Mouse (Mus musculus) left cerebral cortex, adult 9 months (tissue): Measurements from ENCODE around the gene Mcm2.
A peak's percentile ranks its signal among the peaks of the same experiment; 100 is the strongest.

Experiments used
- DNase-seq, 2 experiments: peaks; one replicate each; pipeline ENCODE4 v3.0.0; 2022; ENCODE audit warnings: low spot score in 2 of 2

The Mcm2 gene

DNA sequence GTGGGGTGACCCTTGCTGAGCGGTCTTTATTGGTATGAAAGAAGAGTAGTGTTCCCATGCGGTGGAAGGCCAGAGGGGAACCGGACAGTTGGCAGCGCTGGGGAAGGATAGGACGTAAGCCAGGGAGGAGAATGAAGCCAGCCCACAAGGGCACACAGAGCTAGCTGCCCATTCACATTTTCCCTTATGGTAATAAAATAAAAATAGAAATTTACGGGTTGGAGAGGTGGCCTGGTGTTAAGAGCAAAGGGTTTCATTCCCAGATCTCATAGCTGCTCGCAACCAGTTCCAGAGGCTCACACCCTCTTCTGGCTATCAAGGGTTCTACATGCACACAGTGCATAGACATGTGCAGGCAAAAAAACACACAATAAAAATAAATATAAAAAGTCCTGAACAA, 48.5 kb downstream of the Mcm2 start:
- DNase-seq, result no peak

DNA sequence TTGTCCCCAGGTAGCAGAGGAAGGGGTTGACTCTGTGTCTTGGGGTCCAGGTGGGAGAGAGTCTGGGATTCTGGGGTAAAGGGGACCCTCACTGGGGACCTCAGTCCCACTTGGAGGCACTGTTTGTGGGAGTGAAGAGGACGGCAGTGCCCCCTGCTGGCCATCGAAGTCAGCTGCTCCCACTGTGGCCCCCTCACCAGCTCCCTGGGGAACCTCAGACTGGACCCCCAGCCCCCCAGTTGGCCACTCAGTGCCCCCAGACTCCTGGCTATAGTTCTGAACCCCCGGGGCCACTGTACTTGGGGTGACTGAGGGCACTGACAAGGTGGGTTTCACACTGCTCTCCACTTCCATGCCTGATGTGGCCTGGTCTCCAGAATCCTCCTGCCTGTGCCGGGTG, 49.3 kb downstream of the Mcm2 start:
- no peak for DNase-seq

DNA sequence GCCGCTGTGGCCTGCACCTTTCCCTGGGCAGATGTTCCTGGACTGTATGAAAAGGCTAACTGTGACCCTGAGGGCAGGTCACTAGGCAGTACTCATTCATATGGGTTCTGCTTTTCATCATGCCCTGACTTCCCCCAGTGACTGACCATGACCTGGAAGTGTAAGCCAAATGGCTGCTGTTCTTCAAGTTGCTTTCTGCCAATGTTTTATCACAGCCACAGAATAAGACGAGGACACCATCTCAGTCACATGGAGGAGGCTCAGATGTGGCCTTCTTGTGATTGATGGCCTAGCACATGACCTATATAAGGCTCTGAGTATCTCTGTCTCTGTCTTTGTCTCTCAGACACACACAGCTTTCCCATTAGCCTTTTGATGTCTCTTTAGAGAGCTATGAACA, 51.0 kb downstream of the Mcm2 start:
- no peak for DNase-seq

DNA sequence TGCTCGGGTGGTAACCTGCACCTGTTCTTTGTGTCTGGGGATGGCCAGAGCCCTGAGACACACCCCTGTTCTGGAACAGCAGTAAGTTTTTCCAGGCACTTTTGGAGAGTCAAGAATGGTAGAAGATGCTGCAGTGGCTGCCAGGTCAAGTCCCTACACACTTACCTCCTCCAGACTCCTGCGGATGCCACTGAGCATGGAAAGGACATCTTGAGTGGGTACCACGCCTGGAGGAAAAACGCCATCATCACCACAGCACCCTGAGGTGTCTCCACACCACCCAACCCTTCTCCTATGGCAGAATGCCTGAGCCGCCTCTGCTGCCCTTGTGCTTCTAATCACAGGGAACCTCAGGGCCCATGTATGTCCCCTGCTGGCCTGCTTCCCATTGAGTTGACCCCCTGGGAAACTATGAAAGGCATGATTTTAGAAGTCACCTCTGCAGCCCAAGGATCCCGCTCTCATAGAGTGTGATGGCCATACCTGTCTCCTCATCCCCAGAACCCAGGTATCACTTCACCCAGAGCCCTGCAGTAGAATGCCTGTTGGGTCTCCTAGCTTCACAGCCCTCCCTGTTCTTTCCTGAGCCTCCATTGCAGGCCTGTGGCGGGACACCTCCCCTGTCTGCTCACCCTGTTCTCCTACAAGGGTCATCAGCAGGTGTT, 53.5 kb downstream of the Mcm2 start:
- DNase-seq, result no peak

DNA sequence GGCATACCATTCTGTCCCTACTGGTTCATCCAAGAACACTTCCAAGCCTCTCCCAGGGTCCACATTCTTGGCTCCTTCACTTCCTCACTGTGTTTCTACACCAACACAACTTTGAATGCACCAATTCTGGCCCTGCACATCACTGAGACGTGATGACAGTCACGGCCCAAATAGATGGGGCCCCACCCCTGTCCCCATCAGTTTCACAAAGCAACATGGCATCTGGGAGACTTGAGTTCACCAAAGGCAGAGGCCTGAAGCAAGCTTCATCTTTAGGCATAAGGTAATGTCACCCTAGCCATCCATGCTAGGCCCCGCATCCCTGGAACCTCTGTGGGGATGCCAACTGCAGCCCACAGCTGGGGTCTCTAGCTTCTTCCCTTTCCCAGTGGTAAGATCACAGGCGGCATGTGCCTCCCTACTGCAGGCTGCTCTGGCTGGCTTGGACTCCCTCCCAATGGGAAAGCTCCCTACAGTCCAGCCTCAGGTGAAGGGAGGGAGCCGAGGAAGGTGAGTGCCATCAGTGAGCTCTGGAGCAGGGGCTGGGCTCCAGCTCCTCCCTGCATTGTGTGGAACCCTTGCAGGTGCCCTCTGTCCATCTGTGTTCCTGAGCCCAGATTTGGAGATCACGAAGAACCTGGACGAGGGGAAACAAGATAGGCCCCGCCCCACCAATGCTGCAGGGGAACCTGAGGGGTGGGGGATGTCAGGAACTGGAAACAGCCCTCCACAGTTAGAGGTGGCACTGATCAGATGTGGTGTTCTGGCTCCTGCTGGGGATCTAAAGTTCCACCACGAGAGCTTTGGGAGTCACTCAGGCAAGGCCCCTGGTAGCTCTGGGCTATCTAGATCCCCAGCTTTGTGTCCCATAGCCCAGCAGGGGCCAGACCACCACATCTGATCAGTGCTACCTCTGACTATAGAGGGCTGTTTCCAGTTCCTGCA, 54.5 kb downstream of the Mcm2 start:
- no peak for DNase-seq

DNA sequence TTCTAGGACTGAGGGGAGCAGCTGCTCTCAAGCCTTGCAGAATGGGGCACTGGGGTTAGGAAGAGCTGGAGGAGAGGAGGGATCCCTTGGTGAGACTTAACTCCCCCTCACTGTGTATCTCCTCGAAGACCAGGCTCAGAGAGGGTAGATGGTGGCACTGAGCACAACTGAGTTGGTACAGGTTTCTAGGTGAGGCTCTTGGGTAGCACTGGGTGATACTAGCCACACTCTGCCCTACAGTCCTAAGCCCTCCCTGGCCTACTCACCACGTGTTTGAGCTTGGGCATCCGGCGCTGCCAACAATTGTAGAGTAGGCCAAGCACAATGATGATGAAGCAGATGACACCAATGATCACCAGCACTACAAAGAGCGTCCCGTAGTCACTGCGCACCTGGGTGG, 55.3 kb downstream of the Mcm2 start:
- DNase-seq, result no peak

DNA sequence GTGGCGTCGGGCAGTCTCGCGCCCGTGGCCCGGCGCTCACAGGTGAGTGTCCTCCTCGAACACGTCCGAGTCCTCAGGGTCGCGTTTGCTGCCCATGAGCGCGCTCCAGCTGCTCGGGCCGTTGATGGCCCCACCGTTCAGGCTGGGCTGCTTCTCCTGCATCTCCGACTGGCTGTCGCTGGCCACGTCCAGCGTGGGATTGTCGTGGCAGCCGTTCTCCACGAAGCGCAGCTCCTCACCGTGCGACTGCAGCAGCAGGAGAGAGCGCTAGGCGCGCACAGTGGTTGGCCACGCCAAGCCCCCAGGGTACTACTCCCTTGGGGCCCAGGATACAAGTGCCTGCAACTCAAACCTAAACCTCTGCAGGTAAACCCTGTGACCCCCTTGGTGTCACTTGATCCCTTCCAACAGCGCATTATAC, 55.8 kb downstream of the Mcm2 start:
- DNase-seq, result peak in 1 of 2 experiments; percentile 67

DNA sequence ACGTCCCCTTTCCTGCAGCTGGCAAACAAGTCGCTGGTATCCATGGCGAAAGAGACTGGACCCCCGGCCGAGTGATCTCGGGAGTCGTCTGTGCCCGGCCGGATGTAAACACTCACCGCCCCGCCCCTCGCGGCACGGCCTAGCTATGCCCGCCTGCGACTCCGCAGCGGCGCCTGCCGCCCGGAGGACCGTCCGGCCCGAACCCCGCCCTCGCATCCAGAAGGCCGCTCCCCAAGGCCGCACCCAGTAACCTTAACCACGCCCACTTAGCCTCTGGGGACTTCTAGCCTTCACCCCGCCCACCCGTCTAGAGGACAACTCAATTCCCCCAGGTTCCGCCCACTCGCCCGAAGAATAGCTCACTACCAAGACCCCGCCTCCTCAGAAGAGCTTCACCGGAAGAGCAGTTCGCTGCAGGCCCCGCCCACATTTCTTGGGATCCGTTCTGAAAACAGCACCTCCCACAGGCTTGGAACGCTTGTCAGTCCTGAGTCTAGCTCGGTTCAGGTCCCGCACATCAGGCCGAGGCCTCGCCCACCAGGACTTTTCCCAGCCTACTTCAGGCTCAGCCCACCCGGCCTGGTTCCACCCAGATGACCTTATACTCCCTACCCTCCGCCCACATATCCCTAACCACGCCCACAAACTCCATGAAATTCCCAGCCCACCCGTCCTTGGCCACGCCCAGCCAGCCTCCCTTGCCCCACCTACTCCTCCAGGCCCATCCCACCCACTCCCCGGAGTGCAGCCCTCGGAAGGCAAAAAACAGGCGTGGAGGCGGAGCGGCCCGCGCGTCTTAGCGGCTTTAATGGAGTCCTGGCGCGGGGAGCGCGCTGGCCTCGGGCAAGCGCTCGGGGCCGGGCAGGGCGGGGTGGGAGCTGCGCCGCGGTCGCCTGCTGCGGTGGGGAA, 56.5 kb downstream of the Mcm2 start, which contains the start of gene Abtb1:
Gene Abtb1 (minus strand): TSS at position 204 of the 909 bp plus-strand sequence.
- DNase-seq, result peak; percentile 99

DNA sequence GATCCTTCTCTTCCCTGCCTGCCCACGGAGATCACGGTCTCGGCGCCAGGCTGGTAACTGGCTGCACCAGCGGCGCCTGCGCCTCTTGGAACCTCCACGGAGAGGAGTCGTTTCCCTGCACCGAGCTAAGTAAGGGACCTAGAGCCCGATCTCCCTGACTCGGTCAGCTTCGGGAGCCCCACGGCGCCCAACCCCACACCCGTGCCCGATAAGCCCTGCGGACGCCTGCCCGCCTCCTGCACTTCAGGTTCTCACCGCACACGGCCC, 57.1 kb downstream of the Mcm2 start:
- no peak for DNase-seq

DNA sequence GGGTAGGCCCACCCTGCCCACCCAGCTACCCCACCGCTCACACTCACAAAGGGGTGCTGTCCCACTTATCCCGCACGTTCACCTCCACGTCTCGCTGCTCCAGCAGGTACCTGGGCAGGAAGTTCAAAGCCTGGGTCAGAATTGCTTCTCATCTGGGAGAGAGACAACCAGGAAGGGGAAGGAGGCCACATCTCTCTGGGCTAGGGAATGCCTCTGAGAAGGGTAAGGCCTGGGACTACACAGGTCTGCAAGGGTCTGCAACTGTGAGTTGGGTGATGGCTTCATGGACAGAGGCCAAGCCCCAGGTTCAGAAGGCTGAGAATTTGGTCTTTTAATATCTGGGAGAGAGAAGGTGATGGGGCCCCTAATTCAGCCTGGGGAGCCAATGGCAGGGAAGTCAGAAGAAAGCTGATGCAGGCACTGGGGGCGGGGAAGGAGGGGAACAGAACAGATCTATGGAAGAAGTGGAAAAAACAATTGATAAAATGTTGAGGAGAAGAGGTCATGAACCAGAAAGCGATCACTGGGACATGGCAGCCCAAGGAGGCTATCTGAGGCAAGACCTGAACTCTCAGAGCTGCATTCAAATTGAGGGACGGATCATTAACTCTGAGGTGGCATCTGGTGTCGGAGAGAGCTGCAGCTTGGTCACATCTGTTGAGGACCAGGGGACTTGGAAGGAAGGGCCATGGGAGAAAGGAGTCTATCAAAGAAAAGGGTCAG, 57.6 kb downstream of the Mcm2 start:
- no peak for DNase-seq

DNA sequence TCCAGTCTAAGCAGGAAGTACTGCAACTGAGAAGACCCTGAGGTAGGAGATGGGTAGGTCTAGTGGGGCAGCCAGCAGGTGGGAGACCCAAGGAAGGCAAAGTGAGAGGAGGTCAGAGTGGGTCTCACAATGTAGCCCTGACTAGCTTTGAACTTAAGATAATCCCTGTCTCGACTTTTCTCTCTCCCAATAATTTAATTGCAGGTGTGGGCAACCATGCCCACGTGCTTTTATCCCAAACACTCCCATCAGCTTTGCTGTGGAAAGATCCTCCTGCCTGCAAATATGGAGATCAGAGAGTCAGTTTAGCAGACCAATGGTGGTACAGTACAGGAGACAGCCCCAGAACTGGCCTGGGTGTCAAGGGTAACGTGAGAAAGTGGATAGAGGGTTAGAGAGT, 58.4 kb downstream of the Mcm2 start:
- DNase-seq, result no peak

DNA sequence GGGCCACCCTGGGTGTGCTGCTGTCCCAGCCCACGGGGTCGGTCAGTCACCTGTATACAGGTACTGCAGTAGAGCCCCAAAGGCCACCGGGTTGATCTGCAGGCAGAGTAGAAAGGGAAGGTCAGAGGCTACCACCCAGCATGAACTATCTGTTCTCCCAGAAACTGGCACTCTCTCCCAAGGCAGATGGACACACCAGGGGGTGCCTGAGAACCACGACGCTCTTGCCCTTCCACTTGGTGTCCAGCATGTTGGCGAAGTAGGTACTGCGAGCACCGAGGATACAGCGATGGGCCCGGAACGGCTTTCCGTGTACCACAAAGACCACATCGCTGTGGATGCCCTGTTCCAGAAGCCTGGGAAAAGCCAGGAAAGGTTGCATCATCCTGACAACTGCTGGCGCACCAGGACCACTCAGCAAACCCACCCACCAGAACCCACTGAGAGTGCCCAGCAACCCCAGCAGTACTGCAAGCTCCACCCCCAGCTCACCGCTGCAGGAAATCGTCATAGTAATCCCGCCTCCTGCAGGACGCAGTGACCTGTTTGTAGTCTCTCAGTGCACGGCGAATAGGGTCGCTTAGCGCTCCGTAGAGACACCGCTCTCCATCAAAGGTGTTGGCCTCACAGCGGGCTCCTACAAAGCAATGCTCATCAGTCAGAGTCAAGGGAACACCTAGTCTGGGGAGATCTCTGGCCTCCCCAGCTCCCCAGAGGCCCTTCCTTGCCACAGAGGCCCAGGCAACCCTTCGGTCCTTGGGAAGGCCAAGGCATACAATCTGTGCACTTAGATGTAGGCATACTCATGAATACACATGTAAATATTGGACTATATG, 59.2 kb downstream of the Mcm2 start:
- no peak for DNase-seq

DNA sequence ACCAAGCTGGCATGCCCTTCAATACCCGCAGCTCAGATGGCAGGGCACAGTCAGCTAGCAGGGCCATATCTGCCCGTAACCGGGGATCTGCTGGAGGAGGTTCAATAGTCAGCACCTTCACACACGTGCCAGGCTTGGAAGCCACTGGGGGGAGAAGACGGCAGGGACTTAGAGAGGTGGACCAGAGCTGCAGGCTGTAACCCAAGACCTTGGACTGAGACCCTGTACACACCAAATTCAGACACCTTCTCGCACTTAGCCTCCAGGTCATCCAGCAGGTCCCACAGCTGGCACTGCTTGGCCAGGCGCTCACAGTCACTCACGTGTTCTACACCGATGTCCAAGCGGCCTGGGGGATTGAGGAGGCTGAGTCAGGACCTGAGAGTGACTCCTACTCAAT, 60.0 kb downstream of the Mcm2 start:
- no peak for DNase-seq

DNA sequence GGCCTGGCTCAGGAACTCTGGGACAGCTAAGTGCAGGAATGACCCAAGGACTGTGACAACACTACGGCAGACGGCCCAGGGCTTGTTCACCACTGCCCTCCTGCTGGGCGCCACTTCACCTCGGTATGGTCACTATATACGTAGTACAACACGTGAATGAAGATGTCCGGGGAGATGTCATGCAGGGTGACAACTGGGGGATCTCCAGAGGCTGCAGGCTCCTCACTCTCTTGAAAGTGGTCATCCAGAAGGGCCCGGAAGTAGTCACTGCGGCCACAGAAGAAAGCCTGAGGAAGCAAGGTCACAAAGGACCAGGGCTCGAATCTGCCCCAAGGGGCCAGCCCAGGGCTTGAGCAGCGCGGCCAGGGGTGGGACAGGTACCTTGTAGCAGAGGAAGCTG, 60.6 kb downstream of the Mcm2 start:
- no peak for DNase-seq

DNA sequence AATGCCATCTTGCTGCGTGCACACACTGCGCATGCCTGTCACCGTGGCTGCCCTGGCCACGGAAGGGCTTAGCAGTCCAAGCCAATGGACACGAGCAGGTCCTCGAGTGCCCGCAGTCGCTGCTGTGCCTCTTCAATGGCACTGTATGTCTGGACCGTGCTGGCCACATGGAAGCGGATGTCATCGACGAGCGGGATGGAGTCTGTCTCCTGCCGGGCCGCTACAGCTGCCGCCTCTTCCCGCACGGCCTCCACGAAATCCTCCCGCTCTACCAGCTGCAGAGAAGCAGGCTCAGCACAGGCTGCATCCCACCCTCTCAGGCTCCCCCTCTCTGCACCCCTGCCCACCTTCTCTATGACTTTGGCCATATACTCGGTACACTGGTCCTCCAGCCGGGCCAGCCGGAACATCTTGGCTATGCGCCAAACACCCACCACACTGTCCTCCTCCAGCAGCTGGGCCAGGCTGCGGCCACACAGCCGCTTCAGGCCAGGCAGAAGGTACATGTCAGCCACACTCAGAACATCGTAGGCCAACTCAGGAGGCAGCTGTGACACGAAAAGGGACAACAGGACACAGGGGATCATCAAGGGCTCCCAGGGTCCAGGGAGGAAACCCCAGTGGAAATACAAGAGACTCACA, 62.3 kb downstream of the Mcm2 start:
- no peak for DNase-seq

DNA sequence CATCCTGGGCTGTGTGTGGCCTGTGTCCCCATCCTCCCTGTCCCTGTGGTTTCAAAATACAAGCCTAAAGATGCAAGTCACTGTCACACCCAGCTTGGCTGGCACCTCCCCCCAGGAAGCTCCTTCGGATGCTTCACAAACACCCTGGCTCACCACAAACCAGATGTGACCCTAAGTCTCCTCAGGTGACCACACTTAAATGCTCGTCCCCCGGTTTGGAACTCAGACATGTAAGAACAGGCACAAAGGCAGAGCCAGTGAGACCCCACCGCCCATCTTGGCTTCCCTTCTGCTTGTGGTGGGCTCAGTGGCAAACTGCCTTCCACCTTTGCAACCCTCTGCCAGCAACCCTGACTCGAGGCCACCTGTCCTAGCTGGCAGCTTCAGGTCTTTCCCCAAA, 63.5 kb downstream of the Mcm2 start:
- no peak for DNase-seq
